Mouse (Mus musculus): ENCODE results near the gene Psmb3.

DNA sequence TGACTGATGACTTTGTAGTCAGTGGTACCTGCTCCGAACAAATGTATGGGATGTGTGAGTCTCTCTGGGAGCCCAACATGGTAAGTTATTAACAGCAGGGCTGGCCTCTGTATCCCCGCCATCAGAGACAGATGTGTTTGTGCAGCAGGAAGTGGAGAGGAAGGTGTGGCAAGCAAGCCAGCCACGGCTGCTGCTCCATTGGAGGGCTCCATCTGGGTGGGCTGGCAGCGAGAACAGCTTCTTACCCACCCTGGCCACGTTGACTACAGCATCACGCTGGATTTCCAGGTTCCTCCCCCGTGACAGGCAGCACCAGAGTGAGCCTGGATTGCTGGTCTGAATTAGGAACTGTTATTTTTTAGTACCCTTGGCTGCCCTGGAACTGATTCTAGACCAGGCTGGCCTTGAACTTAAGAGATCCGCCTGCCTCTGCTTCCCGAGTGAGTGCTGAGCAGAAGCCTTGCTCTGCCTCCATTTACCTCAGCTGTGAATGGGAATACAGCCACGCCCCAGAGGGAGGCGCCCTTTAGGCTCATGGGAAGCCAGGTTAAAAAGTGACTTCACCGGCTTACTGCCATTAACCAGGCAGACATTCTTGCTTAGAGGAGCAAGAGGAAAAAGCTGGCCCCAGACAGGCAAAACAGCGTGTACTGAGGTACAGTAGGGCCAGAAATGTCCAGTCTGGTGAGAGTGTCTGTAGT is 8.2 kb downstream of the Psmb3 start:
- TF ChIP-seq POLR2A (IDR thresholded peaks at IDR 0.05; ENCODE audit: low read depth, low read length) (no peak), CTCF (conservative IDR thresholded peaks at IDR 0.05; ENCODE audit: insufficient read depth, insufficient read length, low read depth, low read length) (no peak)
